Mouse (Mus musculus) cerebellum, postnatal 25 days (tissue): ENCODE results near the gene Elavl4.

Experiments used
- DNase-seq, 2 experiments: peaks; one replicate each; pipeline ENCODE4 v3.0.0; 2021; ENCODE audit warnings: mixed read lengths in 2 of 2

The Elavl4 gene

DNA sequence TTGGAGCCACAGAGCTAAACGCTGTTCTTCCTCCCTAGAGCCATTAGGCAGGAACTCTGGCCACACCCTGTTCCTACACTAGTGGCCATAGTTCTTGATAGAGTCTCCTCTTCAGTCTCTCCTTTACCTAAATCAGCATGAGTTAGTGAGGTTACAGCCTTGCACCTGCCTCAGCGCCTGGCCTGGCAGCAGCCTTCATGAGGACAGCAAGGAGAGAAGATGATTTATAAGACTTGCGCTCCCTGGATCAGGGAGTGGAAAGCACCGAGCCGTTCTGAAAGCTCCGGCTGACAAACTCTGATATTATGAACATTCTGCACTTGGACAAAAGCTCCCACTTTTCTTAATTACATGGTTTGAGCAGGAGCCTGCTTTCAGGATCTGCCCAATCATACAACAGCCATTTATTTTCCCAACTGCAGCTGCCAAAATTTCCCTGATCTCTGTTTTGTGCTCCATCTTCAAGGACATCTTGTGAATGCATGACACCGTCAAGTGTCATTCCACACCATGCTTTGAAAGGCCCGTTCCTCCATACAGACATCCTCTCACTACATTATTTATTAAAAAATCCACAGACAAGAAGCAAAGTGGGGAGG lies 87.3 kb downstream of the Elavl4 start:
- no peak for DNase-seq

DNA sequence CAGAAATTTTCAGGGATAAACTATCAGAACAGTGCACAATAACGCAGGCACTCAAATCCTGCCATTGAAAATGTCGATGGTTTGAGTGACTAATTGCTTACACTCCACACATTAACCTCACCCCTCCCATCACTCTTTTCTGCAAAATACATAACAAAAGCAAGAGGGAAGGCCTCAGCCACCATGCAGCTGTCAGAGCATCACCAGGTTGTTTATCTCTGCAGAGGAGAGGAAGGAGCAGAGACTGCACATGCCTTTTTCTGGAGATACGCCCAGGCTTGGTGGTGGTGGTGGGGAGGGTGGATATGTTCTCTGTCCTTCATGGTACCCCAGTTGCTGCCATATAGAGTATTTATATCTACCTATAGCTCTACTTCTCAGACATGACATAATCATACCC lies 94.3 kb downstream of the Elavl4 start:
- no peak for DNase-seq

GRCm38 (mm10) chr4:110255617-110256016 lies 96.1 kb downstream of the Elavl4 start:
- no peak for DNase-seq

DNA sequence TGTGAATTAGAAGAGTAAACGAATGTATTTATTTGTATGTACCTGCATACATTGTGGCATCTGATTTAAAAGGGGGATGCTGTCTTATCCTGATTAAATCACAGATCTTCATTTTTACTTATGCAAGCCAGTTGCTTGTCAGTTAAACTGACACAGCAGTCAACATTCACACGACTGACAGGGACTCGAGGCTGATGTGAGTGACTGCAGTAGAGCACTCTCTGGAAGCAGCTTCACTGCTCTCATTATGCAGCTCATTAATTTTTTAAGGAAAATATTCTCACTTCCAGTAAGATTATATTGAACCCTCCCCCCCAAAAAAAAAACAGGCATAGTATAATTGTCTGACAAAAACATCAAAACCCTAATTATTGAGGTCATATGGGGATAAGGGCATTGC lies 101.7 kb downstream of the Elavl4 start:
- no peak for DNase-seq

GRCm38 (mm10) chr4:110242879-110243278 lies 108.8 kb downstream of the Elavl4 start:
- DNase-seq: no peak

DNA sequence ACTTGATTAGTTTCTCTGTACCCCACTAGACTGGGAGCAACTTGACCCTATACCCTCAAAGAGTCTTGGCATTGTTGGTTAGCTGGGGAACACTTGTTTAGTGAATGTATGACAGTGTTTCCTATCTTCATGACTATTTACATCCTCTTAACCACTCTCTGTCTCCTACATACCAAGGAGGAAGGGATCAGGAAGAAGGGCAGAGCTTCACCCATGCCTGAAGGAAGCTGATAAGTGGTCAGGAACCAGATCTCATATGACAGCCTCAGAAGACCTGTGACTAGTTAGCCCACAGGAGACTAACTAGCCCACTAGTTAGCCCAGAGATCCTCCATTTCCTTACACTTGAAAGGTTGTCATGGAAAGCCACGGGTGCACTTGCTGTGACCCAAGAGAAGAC lies 117.2 kb downstream of the Elavl4 start:
- no peak for DNase-seq

- no peak for DNase-seq
Measured at GRCm38 (mm10) chr4:110232327-110232726, 119.4 kb downstream of the Elavl4 start.

GRCm38 (mm10) chr4:110231799-110232198 lies 119.9 kb downstream of the Elavl4 start:
- DNase-seq: no peak

- DNase-seq: no peak
Measured at GRCm38 (mm10) chr4:110229652-110230051, 122.1 kb downstream of the Elavl4 start.

DNA sequence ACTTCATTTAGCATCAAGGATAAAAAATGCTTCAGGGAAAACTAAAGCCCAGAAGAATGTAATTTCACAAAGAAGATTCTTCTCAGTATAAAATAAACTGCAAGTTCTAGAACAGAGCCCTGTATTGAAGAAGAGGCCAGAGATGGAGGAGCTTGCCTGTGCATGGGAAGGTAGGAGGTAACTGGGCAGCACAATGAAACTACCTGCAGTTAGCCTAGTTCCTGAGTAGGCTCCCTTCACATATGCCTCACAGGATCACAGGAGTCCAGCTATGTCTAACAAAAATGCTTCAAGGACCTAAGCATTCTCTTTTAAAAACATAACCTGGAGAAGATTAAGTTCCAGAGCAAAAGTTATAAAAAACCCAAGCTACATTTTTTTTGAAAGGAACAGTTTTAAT lies 122.5 kb downstream of the Elavl4 start:
- no peak for DNase-seq

GRCm38 (mm10) chr4:110227621-110228031 lies 124.1 kb downstream of the Elavl4 start:
- peak; percentile 27 to 29 for DNase-seq

GRCm38 (mm10) chr4:110225492-110225891 lies 126.2 kb downstream of the Elavl4 start:
- no peak for DNase-seq

- no peak for DNase-seq
Measured at GRCm38 (mm10) chr4:110218819-110219218, 132.9 kb downstream of the Elavl4 start.

DNA sequence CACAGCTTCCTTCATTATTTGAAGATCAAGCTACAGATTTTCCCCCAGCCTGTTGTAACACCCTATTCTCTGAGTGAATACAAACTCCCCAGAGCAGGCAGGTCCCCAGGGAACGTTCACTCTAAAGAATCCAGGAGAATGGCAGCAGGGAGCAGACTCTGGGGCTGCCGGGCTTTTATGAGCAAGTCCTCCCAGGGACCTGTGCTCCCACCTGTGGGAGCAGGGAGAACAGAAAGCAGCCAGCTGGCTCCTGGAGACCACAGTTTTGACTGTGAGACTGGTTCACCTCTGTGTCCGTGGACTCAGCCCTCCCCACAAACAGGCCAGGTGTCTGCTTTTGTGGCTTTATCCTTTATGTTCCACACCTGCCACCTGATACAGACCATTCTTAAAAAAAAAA lies 134.2 kb downstream of the Elavl4 start:
- no peak for DNase-seq

DNA sequence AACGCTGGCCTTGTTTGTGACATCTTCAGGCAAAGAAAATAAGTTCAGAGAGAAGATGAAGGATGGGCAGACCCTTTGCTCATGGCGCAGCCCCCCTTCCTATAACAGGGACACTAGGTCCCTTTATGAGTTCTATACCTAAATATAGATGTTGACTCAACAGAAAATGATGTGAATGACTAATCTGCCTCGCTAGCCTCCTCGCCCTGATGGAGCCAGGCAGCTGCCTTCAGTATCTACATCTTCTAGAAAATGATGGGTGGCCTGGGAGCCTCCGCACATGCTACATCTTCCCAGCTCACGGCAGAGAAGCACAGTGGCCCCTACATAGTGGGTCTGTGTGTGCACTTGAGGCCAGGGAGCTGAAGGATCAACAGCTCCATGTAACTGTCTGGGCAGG lies 137.2 kb downstream of the Elavl4 start:
- no peak for DNase-seq

DNA sequence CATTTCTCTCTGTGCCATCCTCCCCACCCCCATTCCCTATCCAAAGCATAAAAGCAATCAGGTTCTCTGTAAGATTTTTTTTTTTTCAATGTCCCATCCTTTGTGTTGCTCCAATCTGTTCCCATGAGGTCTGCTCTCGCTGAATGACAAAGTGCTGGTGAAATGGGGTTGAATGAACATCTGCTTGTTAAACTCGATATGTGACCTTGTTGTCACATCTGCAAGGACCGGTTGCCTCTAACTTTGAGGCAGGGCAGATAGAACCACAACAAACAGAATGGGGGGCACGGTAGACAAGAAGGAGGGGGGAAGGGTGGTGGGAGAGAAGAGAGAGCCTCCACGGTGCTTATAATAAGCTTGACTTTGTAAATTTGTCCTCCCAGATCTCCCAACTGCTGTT lies 138.0 kb downstream of the Elavl4 start:
- no peak for DNase-seq

- no peak for DNase-seq
Measured at GRCm38 (mm10) chr4:110210246-110210645, 141.5 kb downstream of the Elavl4 start.

- no peak for DNase-seq
Measured at GRCm38 (mm10) chr4:110209613-110210012, 142.1 kb downstream of the Elavl4 start.

DNA sequence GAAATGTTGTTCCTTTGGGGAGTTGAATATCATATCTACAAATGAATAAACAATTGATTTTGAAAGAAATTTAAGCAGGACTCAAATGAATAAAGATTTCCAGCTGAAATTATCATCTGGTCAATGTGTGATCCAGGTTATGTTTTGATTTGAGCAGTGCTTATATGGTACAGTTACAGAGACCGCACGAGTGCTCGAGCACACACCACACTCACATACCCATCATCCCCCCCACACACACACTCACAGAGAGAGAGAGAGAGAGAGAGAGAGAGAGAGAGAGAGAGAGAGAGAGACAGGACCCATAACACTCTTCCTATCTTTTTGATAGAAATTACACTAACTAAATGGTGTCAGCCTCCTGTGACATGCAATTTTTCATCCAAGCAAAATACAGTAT lies 150.0 kb downstream of the Elavl4 start:
- no peak for DNase-seq

GRCm38 (mm10) chr4:110199897-110200296 lies 151.8 kb downstream of the Elavl4 start:
- no peak for DNase-seq

DNA sequence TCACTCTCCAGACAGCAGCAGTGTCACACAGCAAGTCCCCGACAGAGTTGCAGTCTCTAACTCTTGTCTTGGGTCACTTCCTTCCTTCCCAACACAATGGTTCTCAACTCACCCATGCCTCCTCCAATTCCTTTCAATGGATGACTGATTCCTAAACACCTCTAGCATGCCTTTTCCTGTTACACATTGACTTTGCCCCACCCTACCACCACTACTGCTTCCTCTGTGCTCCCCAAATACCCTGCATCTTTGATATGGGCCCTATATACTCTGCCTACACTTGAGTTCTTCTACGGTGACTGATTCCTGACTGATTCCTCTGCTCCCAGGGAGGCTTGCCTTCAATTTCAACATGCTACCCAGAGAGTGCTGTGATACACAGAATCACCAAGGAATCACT lies 153.1 kb downstream of the Elavl4 start:
- no peak for DNase-seq

- no peak for DNase-seq
Measured at GRCm38 (mm10) chr4:110177263-110177662, 174.4 kb downstream of the Elavl4 start.

GRCm38 (mm10) chr4:110172028-110172427 lies 179.7 kb downstream of the Elavl4 start:
- no peak for DNase-seq

GRCm38 (mm10) chr4:110165217-110165616 lies 186.5 kb downstream of the Elavl4 start:
- peak in 1 of 2 experiments; percentile 7 for DNase-seq

- DNase-seq: no peak
Measured at GRCm38 (mm10) chr4:110161600-110161999, 190.1 kb downstream of the Elavl4 start.
